ENCODE assay signal across 7 mouse cellular contexts in genomic region chr11:87426121-87426449, GRCm38 (mm10). TPM values are rescaled to one million over a fixed set of nuclear protein-coding genes. Genes with fewer than 3 reads are reported as not detected.
DNase-seq lines count a peak whose midpoint lies in the region; ATAC-seq and TF ChIP-seq lines count a peak whose summit lies in the region.

No protein-coding gene starts in this region.

- no peaks in the 10 kb centered on the region for H3K27me3 ChIP-seq in lung, embryonic 16.5 days (ENCODE audit: control insufficient read depth, insufficient read depth, low read depth, low read length)
- no peaks in the 10 kb centered on the region for H3K27me3 ChIP-seq in forebrain, embryonic 11.5 days (ENCODE audit: control insufficient read depth, insufficient read depth, low read length)
- no peaks in the 10 kb centered on the region for H3K27me3 ChIP-seq in limb, embryonic 14.5 days (ENCODE audit: control insufficient read depth, insufficient read depth, low read length)
- no peaks in the 10 kb centered on the region for H3K27me3 ChIP-seq in stomach, embryonic 15.5 days (replicated peaks)

- H3K36me3 ChIP-seq in lung, embryonic 16.5 days (ENCODE audit: control insufficient read depth, insufficient read depth, low read length) = no peaks in the 10 kb centered on the region
- H3K36me3 ChIP-seq in forebrain, embryonic 11.5 days (ENCODE audit: control insufficient read depth, insufficient read depth, low read length) = no peaks in the 10 kb centered on the region
- no peaks in the 10 kb centered on the region for H3K36me3 ChIP-seq in limb, embryonic 14.5 days (ENCODE audit: control insufficient read depth, insufficient read depth, low read length)
- no peaks in the 10 kb centered on the region for H3K36me3 ChIP-seq in stomach, embryonic 15.5 days

- peak overlapping the region; percentile 56 for H3K9ac ChIP-seq in lung, embryonic 16.5 days (ENCODE audit: low read length)
- 0 out of 2 replicates have a peak overlapping the region, but pooled peaks have one; percentile 1 for H3K9ac ChIP-seq in forebrain, embryonic 11.5 days (ENCODE audit: low read length)
- H3K9ac ChIP-seq in limb, embryonic 14.5 days (ENCODE audit: low read depth, low read length, severe bottlenecking) = peak overlapping the region; percentile 13; the same call in 1 of the 2 replicates
- no peak overlapping the region for H3K9ac ChIP-seq in stomach, embryonic 15.5 days

- no peak; the same call in 1 of the 2 replicates for ATAC-seq in lung, embryonic 16.5 days (ENCODE audit: low read depth)
- no peak for ATAC-seq in forebrain, embryonic 11.5 days (replicated peaks; ENCODE audit: low FRiP score)
- ATAC-seq in limb, embryonic 14.5 days (ENCODE audit: low FRiP score, low read depth) = no peak
- ATAC-seq in stomach, embryonic 15.5 days (ENCODE audit: insufficient read depth, low FRiP score, low read depth) = no peak

- no peak for TF ChIP-seq POLR2A in limb, embryonic 14.5 days (IDR thresholded peaks at IDR 0.05; ENCODE audit: borderline replicate concordance, extremely low read depth, insufficient read depth, insufficient read length)

- peak overlapping the region; percentile 51 for H3K4me2 ChIP-seq in lung, embryonic 16.5 days (ENCODE audit: low read depth, low read length)
- H3K4me2 ChIP-seq in forebrain, embryonic 11.5 days (ENCODE audit: low read depth, low read length, severe bottlenecking) = peak overlapping the region; percentile 38
- H3K4me2 ChIP-seq in limb, embryonic 14.5 days (replicated peaks; ENCODE audit: low read depth, low read length, severe bottlenecking) = peak overlapping the region; percentile 44
- peak overlapping the region; percentile 52 for H3K4me2 ChIP-seq in stomach, embryonic 15.5 days

- peaks cover 5% of the 10 kb centered on the region; the same call in 1 of the 2 replicates for H3K4me1 ChIP-seq in lung, embryonic 16.5 days (replicated peaks; ENCODE audit: control insufficient read depth, insufficient read depth, low read length)
- no peaks in the 10 kb centered on the region for H3K4me1 ChIP-seq in forebrain, embryonic 11.5 days (replicated peaks; ENCODE audit: control insufficient read depth, insufficient read depth, low read length)
- peaks cover 8% of the 10 kb centered on the region; the same call in 1 of the 2 replicates for H3K4me1 ChIP-seq in limb, embryonic 14.5 days (ENCODE audit: control insufficient read depth, insufficient read depth, low read length)
- no peaks in the 10 kb centered on the region for H3K4me1 ChIP-seq in stomach, embryonic 15.5 days

- no peaks in the 10 kb centered on the region for H3K9me3 ChIP-seq in lung, embryonic 16.5 days (ENCODE audit: control insufficient read depth, low read length)
- H3K9me3 ChIP-seq in forebrain, embryonic 11.5 days (ENCODE audit: control insufficient read depth, low read length) = no peaks in the 10 kb centered on the region
- no peaks in the 10 kb centered on the region for H3K9me3 ChIP-seq in limb, embryonic 14.5 days (ENCODE audit: control insufficient read depth, low read length)
- H3K9me3 ChIP-seq in stomach, embryonic 15.5 days = no peaks in the 10 kb centered on the region

- WGBS in lung, embryonic 16.5 days = 0% methylated on average over 7 of the region's 7 CpGs
- under 1% methylated on average over 7 of the region's 7 CpGs for WGBS in forebrain, embryonic 11.5 days
- WGBS in limb, embryonic 14.5 days = 1% methylated on average over 7 of the region's 7 CpGs
- 1% methylated on average over 7 of the region's 7 CpGs for WGBS in stomach, embryonic 15.5 days

- H3K4me3 ChIP-seq in lung, embryonic 16.5 days (ENCODE audit: low read length) = peak overlapping the region; percentile 44
- H3K4me3 ChIP-seq in forebrain, embryonic 11.5 days (ENCODE audit: low read depth, low read length) = peak overlapping the region; percentile 12; the same call in 1 of the 2 replicates
- peak overlapping the region; percentile 33 for H3K4me3 ChIP-seq in limb, embryonic 14.5 days (replicated peaks; ENCODE audit: low read length)
- H3K4me3 ChIP-seq in stomach, embryonic 15.5 days (replicated peaks) = peak overlapping the region; percentile 39

- H3K27ac ChIP-seq in lung, embryonic 16.5 days (ENCODE audit: low read length) = no peak overlapping the region
- H3K27ac ChIP-seq in forebrain, embryonic 11.5 days (ENCODE audit: low read depth, low read length) = peak overlapping the region; percentile 42; the same call in 1 of the 2 replicates
- peak overlapping the region; percentile 87 for H3K27ac ChIP-seq in limb, embryonic 14.5 days (replicated peaks; ENCODE audit: low read depth, low read length)
- H3K27ac ChIP-seq in stomach, embryonic 15.5 days = peak overlapping the region; percentile 73

- DNase-seq in lung, postnatal 14 days = no peak
- no peak for DNase-seq in forebrain, embryonic 11.5 days (ENCODE audit: low spot score)
- DNase-seq in limb, embryonic 14.5 days (ENCODE audit: low spot score) = no peak
- DNase-seq in layer of hippocampus, adult 8-10 months (ENCODE audit: low spot score in 2 of 2) = no peak
- no peak for DNase-seq in cerebellum, postnatal 36 days

RNA-seq across cellular contexts. Expression of gene Tex14, which starts 21.2 kb away (rescaled TPM):
- polyA plus RNA-seq in lung, embryonic 16.5 days (2015; fragmentation: Nextera tagmentation; extraction: Ambion mirVana) = 0.52 and 0.62 TPM in 2 replicates
- 0.33 and 0.61 TPM in 2 replicates for polyA plus RNA-seq in forebrain, embryonic 11.5 days (2014; fragmentation: Nextera tagmentation; extraction: Ambion mirVana)
- polyA plus RNA-seq in limb, embryonic 14.5 days (2012; rRNA removed) = 1.3 and 1.5 TPM in 2 replicates
- 1.6 and 2.0 TPM in 2 replicates for polyA plus RNA-seq in limb, embryonic 14.5 days (2014; fragmentation: Nextera tagmentation; extraction: Ambion mirVana)
- polyA plus RNA-seq in stomach, embryonic 15.5 days (2015; fragmentation: Nextera tagmentation; extraction: Ambion mirVana) = 0.46 and 0.59 TPM in 2 replicates
- 1 to 10 TPM in 1 of 4 experiments, under 1 TPM in 3; 0.08 to 1.2 (median 0.53) TPM for total RNA-seq in layer of hippocampus, adult 8-10 months (2022)

RNA-seq across cellular contexts. Expression of gene Rad51c, which starts 21.3 kb away (rescaled TPM):
- 8.4 and 9.4 TPM in 2 replicates for polyA plus RNA-seq in lung, embryonic 16.5 days (2015; fragmentation: Nextera tagmentation; extraction: Ambion mirVana)
- polyA plus RNA-seq in forebrain, embryonic 11.5 days (2014; fragmentation: Nextera tagmentation; extraction: Ambion mirVana) = 12.8 and 14.6 TPM in 2 replicates
- 9.8 and 10.0 TPM in 2 replicates for polyA plus RNA-seq in limb, embryonic 14.5 days (2012; rRNA removed)
- polyA plus RNA-seq in limb, embryonic 14.5 days (2014; fragmentation: Nextera tagmentation; extraction: Ambion mirVana) = 6.1 and 8.0 TPM in 2 replicates
- polyA plus RNA-seq in stomach, embryonic 15.5 days (2015; fragmentation: Nextera tagmentation; extraction: Ambion mirVana) = 6.3 and 6.5 TPM in 2 replicates
- total RNA-seq in layer of hippocampus, adult 8-10 months (2022) = 1 to 10 TPM; 3.0 to 6.7 (median 3.6) TPM
